Mouse (Mus musculus) heart, adult 2 months (tissue): ENCODE data around the gene Mcts1. TPM values are rescaled to one million over a fixed set of nuclear protein-coding genes. Genes with fewer than 3 reads are reported as not detected.
A peak's percentile ranks its signal among the peaks of the same experiment; 100 is the strongest.

ENCODE experiments used
- DNase-seq, 2 experiments: peaks; one replicate each; pipeline ENCODE4 v3.0.0; 2021
- H3K27ac ChIP-seq: fragments of 200-600 bp; 2 replicates; pipeline ENCODE4 v1.8.1; 2022
- H3K27me3 ChIP-seq: fragments of 200-500 bp; 2 replicates; pipeline ENCODE4 v1.6.1; 2012; ENCODE audit warnings: mild to moderate bottlenecking, low read length, inconsistent platforms, mixed read lengths; ENCODE audit not compliant: control insufficient read depth, insufficient read depth
- H3K36me3 ChIP-seq: fragments of 200-500 bp; 2 replicates; pipeline ENCODE4 v1.6.1; 2012; ENCODE audit warnings: low read length, inconsistent platforms; ENCODE audit not compliant: control insufficient read depth, insufficient read depth
- H3K4me1 ChIP-seq: fragments of 200-500 bp; 2 replicates; pipeline ENCODE4 v1.6.1; 2011; ENCODE audit warnings: low read length; ENCODE audit not compliant: control insufficient read depth, insufficient read depth
- H3K4me3 ChIP-seq: fragments of 200-600 bp; 2 replicates; pipeline ENCODE4 v1.8.1; 2022
- H3K79me2 ChIP-seq: fragments of 200-500 bp; replicated peaks from 2 replicates; pipeline ENCODE4 v1.6.1; 2012; ENCODE audit warnings: mild to moderate bottlenecking, inconsistent platforms, low read length, moderate library complexity, mixed read lengths; ENCODE audit not compliant: control insufficient read depth, insufficient read depth
- H3K9ac ChIP-seq: fragments of 200-500 bp; 2 replicates; pipeline ENCODE4 v1.6.1; 2012; ENCODE audit warnings: low read depth, mild to moderate bottlenecking, control low read depth, inconsistent platforms, low read length, mixed read lengths
- CTCF ChIP-seq: fragments of 200-600 bp; IDR thresholded peaks from 2 replicates; pipeline ENCODE4 v1.8.1; 2022; ENCODE audit warnings: antibody characterized with exemption, mild to moderate bottlenecking, moderate library complexity
- EP300 ChIP-seq: fragments of 200-500 bp; IDR thresholded peaks from 2 replicates; pipeline ENCODE4 v1.6.1; 2011; ENCODE audit warnings: low read depth, low read length, control low read depth; ENCODE audit not compliant: insufficient read depth
- POLR2A ChIP-seq: fragments of 200-500 bp; IDR thresholded peaks from 2 replicates; pipeline ENCODE4 v1.6.1; 2011; ENCODE audit warnings: mild to moderate bottlenecking, low read depth, low read length, control low read depth; ENCODE audit not compliant: insufficient read depth
- WGBS: fragments of 180-500 bp; shearing (Covaris S2); methylation state at CpG from one replicate; pipeline ENCODE4 v1.1.7; 2018; 5-methylcytosine and 5-hydroxymethylcytosine counted together
- intact Hi-C: fragments of 180-260 bp; cut with DNase I; formaldehyde crosslinking; loops from one replicate; pipeline ENCODE4 v1.15.1; 2025
- polyA plus RNA-seq: library from polyadenylated mRNA; depleted of rRNA; stranded (reverse); fragments of >200 nt; gene quantifications from 2 replicates; pipeline ENCODE4 v1.2.3, GENCODE M21; 2012; rRNA removed
- total RNA-seq, 2 experiments: library from RNA; stranded (reverse); gene quantifications; 2 replicates each; pipeline ENCODE4 v1.2.3; 2021

The Mcts1 gene
- total and polyA plus RNA-seq, 3 experiments: 11.9 to 34.7 (median 32.5) TPM

DNA sequence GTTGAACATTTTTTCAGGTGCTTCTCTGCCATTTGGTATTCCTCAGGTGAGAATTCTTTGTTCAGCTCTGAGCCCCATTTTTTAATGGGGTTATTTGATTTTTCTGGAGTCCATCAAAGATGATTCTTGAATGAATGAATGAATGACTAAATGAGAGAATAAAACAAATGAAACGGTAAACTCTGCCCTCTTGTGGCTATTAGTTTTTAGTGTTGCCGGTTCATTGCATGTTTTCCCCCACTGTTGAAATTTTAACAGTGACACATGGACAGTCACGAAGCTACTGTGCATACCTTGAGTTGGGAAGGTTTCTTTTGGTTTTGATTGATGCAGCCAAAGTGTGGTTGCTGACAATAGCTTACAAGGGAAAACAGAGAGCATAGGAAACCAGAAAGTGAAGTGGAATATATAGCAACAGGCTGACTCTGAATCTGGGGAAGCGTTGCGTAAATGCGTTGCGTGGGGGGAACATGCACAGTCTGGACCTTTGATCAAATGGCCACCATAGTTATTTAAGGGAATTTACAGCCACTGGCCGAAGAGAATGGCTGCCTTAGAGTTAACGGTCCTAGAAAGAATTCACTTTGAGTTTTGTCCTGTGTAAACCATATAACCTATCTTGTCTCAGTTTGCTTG, 50.1 kb downstream of the Mcts1 start:
- no peaks in the 10 kb centered on the region for H3K27me3 ChIP-seq
- no peak overlapping the region for H3K4me3 ChIP-seq
- no peaks in the 10 kb centered on the region for H3K79me2 ChIP-seq
- H3K27ac ChIP-seq: no peak overlapping the region
- peak; percentile 45 for TF ChIP-seq CTCF
- no peak for TF ChIP-seq POLR2A
- H3K9ac ChIP-seq: no peak overlapping the region
- H3K4me1 ChIP-seq: no peaks in the 10 kb centered on the region
- no peak for DNase-seq
- 65% methylated on average over 9 of the region's 9 CpGs for WGBS
- no peaks in the 10 kb centered on the region for H3K36me3 ChIP-seq
- intact Hi-C loops: loop anchor here (2.0 kb wide), 1 partner anchor 136 kb away; no protein-coding TSS in a partner anchor

DNA sequence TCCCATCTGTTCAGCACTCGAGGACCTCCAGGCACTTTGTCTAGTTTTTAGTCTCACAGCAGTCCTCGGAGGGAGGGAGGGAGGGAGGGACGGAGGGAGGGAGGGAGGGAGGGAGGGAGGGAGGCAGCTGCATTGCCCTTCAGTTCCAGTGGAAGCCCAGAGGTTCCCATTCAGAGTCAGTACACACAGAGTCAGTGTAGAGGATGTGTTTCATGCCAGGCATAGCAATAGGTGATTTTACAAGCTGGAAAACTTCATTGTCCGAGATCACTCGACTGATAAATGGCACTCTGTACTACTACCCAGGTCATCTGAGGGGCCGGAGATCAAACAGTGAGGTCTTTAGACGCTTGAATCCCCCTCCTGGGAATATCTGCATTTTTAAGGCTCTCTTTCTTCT, 50.8 kb downstream of the Mcts1 start:
- intact Hi-C loops: loop anchor here (2.0 kb wide), 1 partner anchor 136 kb away; no protein-coding TSS in a partner anchor
- no peaks in the 10 kb centered on the region for H3K79me2 ChIP-seq
- no peak for DNase-seq
- H3K36me3 ChIP-seq: no peaks in the 10 kb centered on the region
- 48% methylated on average over 6 of the region's 7 CpGs for WGBS
- no peak overlapping the region for H3K27ac ChIP-seq
- H3K9ac ChIP-seq: no peak overlapping the region
- H3K4me3 ChIP-seq: no peak overlapping the region
- TF ChIP-seq CTCF (no peak), POLR2A (no peak), EP300 (no peak)
- H3K27me3 ChIP-seq: no peaks in the 10 kb centered on the region
- H3K4me1 ChIP-seq: no peaks in the 10 kb centered on the region

DNA sequence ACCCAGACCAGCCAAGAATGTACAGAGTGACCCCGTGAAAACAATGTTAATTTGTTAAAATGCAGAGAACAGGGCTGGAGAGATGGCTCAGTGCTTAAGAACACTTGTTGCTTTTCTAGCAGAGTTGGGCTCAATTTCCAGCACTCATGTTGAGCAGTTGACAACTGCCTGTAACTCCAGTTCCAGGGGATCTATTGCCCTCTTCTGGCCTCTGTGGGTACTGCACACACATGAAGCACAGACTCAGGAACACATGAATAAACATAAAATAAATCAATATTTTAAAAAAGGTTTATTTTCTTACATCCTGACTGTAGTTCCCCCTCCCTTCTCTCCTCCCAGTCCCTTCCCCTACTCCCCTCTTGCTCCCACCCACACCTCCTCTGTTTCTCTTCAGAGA, 52.8 kb downstream of the Mcts1 start:
- 82% methylated on average over 1 of the region's 1 CpGs for WGBS
- Histone ChIP-seq H3K27me3 (no peaks in the 10 kb centered on the region), H3K27ac (no peak overlapping the region), H3K79me2 (no peaks in the 10 kb centered on the region), H3K9ac (no peak overlapping the region), H3K36me3 (no peaks in the 10 kb centered on the region), H3K4me3 (no peak overlapping the region), H3K4me1 (no peaks in the 10 kb centered on the region)
- intact Hi-C loops: no loop called here
- DNase-seq: no peak
- TF ChIP-seq CTCF: peak; percentile 32
- no peak for TF ChIP-seq EP300

- TF ChIP-seq CTCF: peak; percentile 62
- TF ChIP-seq EP300: no peak
- 80% methylated on average over 5 of the region's 5 CpGs for WGBS
- no peaks in the 10 kb centered on the region for H3K79me2 ChIP-seq
- no peak overlapping the region for H3K27ac ChIP-seq
- H3K36me3 ChIP-seq: no peaks in the 10 kb centered on the region
- no peak overlapping the region for H3K4me3 ChIP-seq
- H3K9ac ChIP-seq: no peak overlapping the region
- H3K4me1 ChIP-seq: no peaks in the 10 kb centered on the region
- no peak for DNase-seq
- intact Hi-C loops: no loop called here
- no peaks in the 10 kb centered on the region for H3K27me3 ChIP-seq
Observed at GRCm38 (mm10) chrX:38654681-38655080, 54.3 kb downstream of the Mcts1 start.

DNA sequence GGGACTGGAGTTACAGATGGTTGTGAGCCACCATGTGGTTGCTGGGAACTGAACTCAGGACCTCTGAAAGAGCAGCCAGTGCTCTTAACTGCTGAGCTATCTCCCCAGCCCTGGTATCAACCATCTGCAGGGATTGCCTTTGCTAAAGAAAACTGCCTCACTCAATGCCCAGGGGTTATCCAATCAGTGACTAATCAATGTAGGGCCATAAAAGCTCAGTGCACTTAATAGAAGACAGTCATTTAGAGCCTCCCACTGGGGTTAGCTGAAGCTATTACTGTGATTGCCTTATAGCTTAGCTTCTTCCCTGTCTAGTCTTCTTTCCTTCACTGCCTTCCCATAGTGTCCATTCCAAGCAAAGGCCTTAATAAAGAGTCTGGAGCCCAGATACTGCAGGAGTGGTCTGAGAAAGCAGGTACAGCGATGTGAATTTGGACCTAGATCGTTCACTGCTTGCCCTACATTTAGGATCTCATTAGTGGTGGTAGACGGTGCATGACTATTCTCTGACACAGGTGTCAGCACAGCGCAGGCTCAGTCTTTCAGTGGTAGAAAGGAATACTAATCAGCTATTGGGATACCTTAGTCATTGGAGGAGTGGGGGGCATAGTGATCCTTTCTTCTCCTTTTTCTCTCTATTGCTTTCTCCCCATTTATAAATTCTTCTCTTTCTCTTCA, 56.0 kb downstream of the Mcts1 start:
- no peaks in the 10 kb centered on the region for H3K36me3 ChIP-seq
- TF ChIP-seq CTCF: no peak
- TF ChIP-seq EP300: no peak
- no peak for TF ChIP-seq POLR2A
- H3K4me3 ChIP-seq: no peak overlapping the region
- no peaks in the 10 kb centered on the region for H3K27me3 ChIP-seq
- no peak overlapping the region for H3K9ac ChIP-seq
- H3K4me1 ChIP-seq: no peaks in the 10 kb centered on the region
- 69% methylated on average over 4 of the region's 4 CpGs for WGBS
- intact Hi-C loops: no loop called here
- H3K27ac ChIP-seq: no peak overlapping the region
- no peaks in the 10 kb centered on the region for H3K79me2 ChIP-seq
- DNase-seq: no peak

Other genes starting within 250 kb of the Mcts1 start
- gene Lamp2, start 144.1 kb upstream of the Mcts1 start, total RNA-seq: 100 to 1,000 TPM; 116 to 149 TPM
- gene Lamp2, start 144.1 kb upstream of the Mcts1 start, polyA plus RNA-seq: 59.2 and 125 TPM in 2 replicates
- gene Cul4b, start 24.4 kb upstream of the Mcts1 start, total RNA-seq: 10 to 100 TPM; 11.0 to 12.8 TPM
- 3.1 and 4.7 TPM in 2 replicates for gene Cul4b, start 24.4 kb upstream of the Mcts1 start, polyA plus RNA-seq
- gene C1galt1c1, start 34.5 kb downstream of the Mcts1 start, total RNA-seq: 10 to 100 TPM; 11.6 to 13.1 TPM
- gene C1galt1c1, start 34.5 kb downstream of the Mcts1 start, polyA plus RNA-seq: 6.2 and 10.3 TPM in 2 replicates
- not detected for gene 6030498E09Rik, start 172.1 kb downstream of the Mcts1 start, total RNA-seq
- gene 6030498E09Rik, start 172.1 kb downstream of the Mcts1 start, polyA plus RNA-seq: not detected in 2 replicates